Mouse (Mus musculus) thymus, postnatal 25 days (tissue): ENCODE measurements around the gene Ap3b1.

Source experiments
- DNase-seq: peaks from one replicate; pipeline ENCODE4 v3.0.0; 2022

Gene Ap3b1

GRCm38 (mm10) chr13:94596386-94597033 lies 237.8 kb downstream of the Ap3b1 start:
- DNase-seq: no peak

GRCm38 (mm10) chr13:94599718-94600117 lies 241.0 kb downstream of the Ap3b1 start:
- DNase-seq: no peak

- DNase-seq: no peak
These were observed 248.5 kb downstream of the Ap3b1 start for GRCm38 (mm10) chr13:94607035-94607860.

GRCm38 (mm10) chr13:94607861-94608223 lies 249.1 kb downstream of the Ap3b1 start:
- DNase-seq: no peak

GRCm38 (mm10) chr13:94608420-94608831 lies 249.7 kb downstream of the Ap3b1 start:
- no peak for DNase-seq

- DNase-seq: no peak
These were observed 250.2 kb downstream of the Ap3b1 start for GRCm38 (mm10) chr13:94608947-94609346.
